Mouse (Mus musculus) liver, adult 2 months (tissue): Measurements from ENCODE around the gene Kyat1.

Experiments used
- CTCF ChIP-seq: fragments of 200-500 bp; IDR thresholded peaks from 2 replicates; pipeline ENCODE4 v1.5.1; 2011; ENCODE audit warnings: low read depth, low read length, control low read depth
- POLR2A ChIP-seq: fragments of 200-500 bp; IDR thresholded peaks from 2 replicates; pipeline ENCODE4 v1.6.1; 2011; ENCODE audit warnings: low read length, control low read depth; ENCODE audit not compliant: insufficient read depth; ENCODE audit errors: extremely low read depth

DNA sequence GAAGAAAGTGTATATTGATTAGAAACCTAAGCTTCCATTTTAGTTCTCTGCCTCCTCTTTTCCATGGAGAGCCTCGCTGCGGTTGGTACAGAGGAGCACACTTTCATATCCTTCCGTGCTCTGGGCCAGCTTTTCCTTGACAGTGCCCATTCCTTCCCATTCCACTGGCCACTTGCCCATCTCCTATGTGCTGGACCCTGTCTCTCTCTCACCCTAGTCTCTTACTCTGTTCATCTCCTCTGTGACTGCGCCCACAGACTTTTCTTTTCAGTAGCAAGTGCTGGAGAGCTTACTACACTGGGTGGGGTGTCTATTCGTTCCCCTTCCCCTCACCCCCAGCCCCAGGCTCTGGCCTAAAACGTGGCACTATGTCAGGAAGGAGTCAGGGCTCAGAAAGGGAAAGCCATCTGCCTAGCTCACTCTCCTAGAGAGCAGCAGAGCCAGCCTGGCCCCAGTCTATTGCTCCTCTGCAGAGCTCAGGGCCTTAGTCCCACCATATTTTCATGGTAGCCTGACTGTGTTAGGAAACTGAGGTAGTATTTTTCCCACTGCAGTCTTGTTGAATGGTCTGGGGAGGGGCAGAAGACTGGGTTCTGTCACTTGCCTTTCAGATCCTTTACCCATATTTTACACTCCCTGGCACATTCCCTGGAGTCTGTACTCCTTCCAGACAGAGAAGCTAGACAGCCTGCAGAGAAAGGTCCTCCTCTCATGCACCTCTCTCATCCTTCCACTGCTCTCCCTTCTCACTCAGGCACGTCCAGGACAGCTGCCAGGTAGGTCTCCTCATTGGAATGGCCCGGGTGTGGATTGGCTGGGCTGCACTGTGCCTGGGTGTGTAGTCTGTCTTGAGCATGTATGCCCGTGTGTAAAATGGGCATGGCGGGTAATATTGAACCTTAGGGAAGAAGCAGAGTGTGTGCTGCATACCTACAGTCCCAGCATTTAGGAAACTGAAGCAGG lies 44.8 kb upstream of the Kyat1 start:
- TF ChIP-seq CTCF (no peak), POLR2A (no peak)
